Mouse (Mus musculus) liver, embryonic 13.5 days (tissue): ENCODE measurements at regions not wholly inside any gene's neighbourhood (a gene's known extent, or its start where the extent isn't known, plus 50 kb on each side); places are given as distances from the start of the nearest gene placed in this dataset.

Source experiments
- ATAC-seq: fragments of 200-750 bp; cut with Nextera tagmentation; 2 replicates; pipeline ENCODE4 v1.8.0; 2017; ENCODE audit warnings: low read depth, mild to moderate bottlenecking, moderate number of reproducible peaks, moderate library complexity
- DNase-seq: peaks from one replicate; pipeline ENCODE4 v3.0.0; 2022
- H3K27ac ChIP-seq: fragments of 300-500 bp; sonication (generic); 2 replicates; pipeline ENCODE4 v1.5.1; 2015; ENCODE audit warnings: moderate library complexity, mild to moderate bottlenecking, inconsistent platforms
- H3K27me3 ChIP-seq: fragments of 300-500 bp; sonication (generic); 2 replicates; pipeline ENCODE4 v1.6.1; 2015; ENCODE audit warnings: mild to moderate bottlenecking, inconsistent platforms
- H3K36me3 ChIP-seq: fragments of 300-500 bp; sonication (generic); 2 replicates; pipeline ENCODE4 v1.6.1; 2015; ENCODE audit warnings: mild to moderate bottlenecking, inconsistent platforms
- H3K4me1 ChIP-seq: fragments of 300-500 bp; sonication (generic); replicated peaks from 2 replicates; pipeline ENCODE4 v1.6.1; 2015; ENCODE audit warnings: inconsistent platforms
- H3K4me2 ChIP-seq: fragments of 300-500 bp; sonication (generic); 2 replicates; pipeline ENCODE4 v1.6.1; 2015; ENCODE audit warnings: inconsistent platforms, mild to moderate bottlenecking, moderate library complexity
- H3K4me3 ChIP-seq: fragments of 300-500 bp; sonication (generic); replicated peaks from 2 replicates; pipeline ENCODE4 v1.5.1; 2015; ENCODE audit warnings: mild to moderate bottlenecking, inconsistent platforms
- H3K9ac ChIP-seq: fragments of 300-500 bp; sonication (generic); 2 replicates; pipeline ENCODE4 v1.6.1; 2015; ENCODE audit warnings: mild to moderate bottlenecking, inconsistent platforms
- H3K9me3 ChIP-seq: fragments of 300-500 bp; sonication (generic); replicated peaks from 2 replicates; pipeline ENCODE4 v1.6.1; 2016; ENCODE audit warnings: inconsistent platforms
- WGBS: fragments of 180-500 bp; shearing (Covaris S2); methylation state at CpG from one replicate; pipeline ENCODE4 v1.1.7; 2015; ENCODE audit not compliant: insufficient replicate concordance; 5-methylcytosine and 5-hydroxymethylcytosine counted together

- WGBS = 46% methylated on average over 5 of the region's 5 CpGs
- peaks cover 59% of the 10 kb centered on the region for H3K4me1 ChIP-seq
- ATAC-seq = peak; percentile 69
Observed at GRCm38 (mm10) chr1:179864537-179865226, 61.2 kb upstream of the Ahctf1 start.

GRCm38 (mm10) chr1:179863420-179863819, 59.9 kb upstream of the Ahctf1 start:
- no peak overlapping the region for H3K9ac ChIP-seq
- no peaks in the 10 kb centered on the region for H3K9me3 ChIP-seq
- no peak for DNase-seq
- peaks cover 68% of the 10 kb centered on the region for H3K4me1 ChIP-seq
- 50% methylated on average over 4 of the region's 4 CpGs for whole genome bisulfite sequencing
- H3K4me2 ChIP-seq = no peak overlapping the region
- no peak overlapping the region; the same call in 1 of the 2 replicates for H3K27ac ChIP-seq
- no peak overlapping the region for H3K4me3 ChIP-seq
- H3K27me3 ChIP-seq = no peaks in the 10 kb centered on the region
- no peaks in the 10 kb centered on the region for H3K36me3 ChIP-seq
- no peak for ATAC-seq

More at GRCm38 (mm10) chr1:179864537-179865226, 61.2 kb upstream of the Ahctf1 start:
- DNase-seq = no peak
- Histone ChIP-seq H3K4me3 (no peak overlapping the region), H3K9me3 (no peaks in the 10 kb centered on the region), H3K27ac (peak overlapping the region; percentile 11; the same call in 1 of the 2 replicates), H3K27me3 (no peaks in the 10 kb centered on the region), H3K9ac (no peak overlapping the region), H3K36me3 (no peaks in the 10 kb centered on the region), H3K4me2 (0 out of 2 replicates have a peak overlapping the region, but pooled peaks have one; percentile 6)

- Histone ChIP-seq H3K27ac (peak overlapping the region; percentile 0; the same call in 1 of the 2 replicates), H3K4me3 (no peak overlapping the region), H3K27me3 (no peaks in the 10 kb centered on the region), H3K9me3 (no peaks in the 10 kb centered on the region), H3K4me1 (peaks cover 69% of the 10 kb centered on the region), H3K4me2 (no peak overlapping the region), H3K36me3 (no peaks in the 10 kb centered on the region), H3K9ac (no peak overlapping the region)
- ATAC-seq (no peak), DNase-seq (no peak)
- WGBS = 62% methylated on average over 3 of the region's 3 CpGs
Observed at GRCm38 (mm10) chr1:179862941-179863340, 59.5 kb upstream of the Ahctf1 start.

DNA sequence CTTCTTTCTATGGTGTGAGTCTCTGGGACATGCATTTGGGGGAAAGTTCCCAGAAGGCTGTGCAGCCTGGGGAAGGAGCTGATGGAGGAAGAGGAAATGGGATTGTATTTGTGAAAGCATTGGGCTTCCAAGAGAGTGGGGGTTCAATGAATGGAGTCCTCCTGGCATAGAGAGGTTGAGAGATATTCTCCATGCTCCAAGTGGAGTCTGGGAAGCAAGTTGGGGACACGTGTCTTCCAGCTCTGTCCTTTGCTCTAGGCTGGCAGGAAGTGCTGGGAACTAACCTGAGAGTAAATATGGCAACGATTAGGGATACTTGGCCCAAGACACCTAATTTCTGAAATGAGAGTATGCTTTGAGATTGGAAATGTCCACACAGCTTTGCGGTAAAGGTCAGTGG, 58.3 kb upstream of the Ahctf1 start:
- DNase-seq (no peak), ATAC-seq (no peak)
- no peak overlapping the region for H3K4me2 ChIP-seq
- H3K9ac ChIP-seq = no peak overlapping the region
- WGBS = 69% methylated on average over 3 of the region's 3 CpGs
- H3K27ac ChIP-seq = no peak overlapping the region
- H3K36me3 ChIP-seq = no peaks in the 10 kb centered on the region
- no peak overlapping the region for H3K4me3 ChIP-seq
- peaks cover 60% of the 10 kb centered on the region for H3K4me1 ChIP-seq
- no peaks in the 10 kb centered on the region for H3K9me3 ChIP-seq
- H3K27me3 ChIP-seq = no peaks in the 10 kb centered on the region

- ATAC-seq (no peak), DNase-seq (no peak)
- Histone ChIP-seq H3K4me2 (no peak overlapping the region), H3K27ac (no peak overlapping the region; the same call in 1 of the 2 replicates), H3K9ac (no peak overlapping the region), H3K4me3 (no peak overlapping the region), H3K36me3 (no peaks in the 10 kb centered on the region), H3K4me1 (peaks cover 49% of the 10 kb centered on the region), H3K27me3 (no peaks in the 10 kb centered on the region), H3K9me3 (no peaks in the 10 kb centered on the region)
- WGBS = 73% methylated on average over 8 of the region's 8 CpGs
Observed at GRCm38 (mm10) chr1:179859552-179859902, 56.0 kb upstream of the Ahctf1 start.

DNA sequence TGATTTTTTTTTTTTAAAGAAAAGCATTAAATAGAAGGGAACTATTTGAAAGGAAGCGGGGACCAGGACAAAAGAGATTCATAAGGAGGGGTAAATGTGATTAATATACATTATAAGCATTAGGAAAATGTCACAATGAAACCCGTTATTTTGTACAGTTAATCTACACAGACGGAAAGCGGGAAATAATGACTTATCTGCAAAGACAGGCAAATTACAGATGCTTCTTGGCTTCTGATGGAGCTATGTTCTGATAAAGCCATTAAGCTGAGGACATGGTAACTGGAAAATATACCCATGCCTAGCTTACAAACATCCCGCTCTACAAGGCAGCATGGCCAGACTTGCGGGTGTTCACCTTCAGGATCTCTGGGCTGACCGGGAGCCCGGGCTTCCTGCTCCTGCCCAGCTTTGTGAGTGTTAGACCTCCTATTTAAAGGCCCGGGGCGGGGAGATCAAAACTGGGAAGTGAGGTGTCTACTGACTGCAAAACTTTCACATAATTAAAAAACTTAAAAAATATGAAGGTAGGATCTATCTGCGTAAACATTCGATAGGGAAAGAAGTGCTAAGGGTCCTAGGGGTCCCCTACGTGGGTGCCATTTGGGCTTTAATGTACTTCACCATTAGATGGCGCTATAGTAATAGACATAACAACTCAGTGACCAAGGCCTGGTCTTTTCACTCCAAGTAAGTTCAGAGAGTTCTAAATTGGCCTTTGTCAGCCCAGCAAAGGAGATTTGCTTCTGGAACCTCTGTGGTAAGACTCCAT, 55.5 kb upstream of the Ahctf1 start:
- WGBS = 20% methylated on average over 14 of the region's 14 CpGs
- peak; percentile 36 for DNase-seq
- Histone ChIP-seq H3K4me2 (peak overlapping the region; percentile 54), H3K9ac (peak overlapping the region; percentile 53), H3K27ac (0 out of 2 replicates have a peak overlapping the region, but pooled peaks have one; percentile 2), H3K36me3 (no peaks in the 10 kb centered on the region), H3K27me3 (no peaks in the 10 kb centered on the region), H3K4me1 (peaks cover 50% of the 10 kb centered on the region), H3K9me3 (no peaks in the 10 kb centered on the region), H3K4me3 (peak overlapping the region; percentile 9; the same call in 1 of the 2 replicates)
- ATAC-seq = peak; percentile 43

- peak overlapping the region; percentile 1; the same call in 1 of the 2 replicates for H3K4me3 ChIP-seq
- no peaks in the 10 kb centered on the region for H3K9me3 ChIP-seq
- 6% methylated on average over 12 of the region's 12 CpGs for WGBS
- ATAC-seq (peak; percentile 91), DNase-seq (peak; percentile 77)
- peak overlapping the region; percentile 84 for H3K27ac ChIP-seq
- H3K9ac ChIP-seq = peak overlapping the region; percentile 41; the same call in 1 of the 2 replicates
- peak overlapping the region; percentile 46 for H3K4me2 ChIP-seq
- peaks cover 39% of the 10 kb centered on the region for H3K4me1 ChIP-seq
- no peaks in the 10 kb centered on the region for H3K27me3 ChIP-seq
- no peaks in the 10 kb centered on the region for H3K36me3 ChIP-seq
Observed at GRCm38 (mm10) chr1:179854288-179854965, 50.9 kb upstream of the Ahctf1 start.
